Mouse (Mus musculus) right cerebral cortex, postnatal 25 days (tissue): ENCODE results near the gene Homer3.

Experiments
- DNase-seq: peaks from one replicate; pipeline ENCODE4 v3.0.0; 2022

The Homer3 gene

DNA sequence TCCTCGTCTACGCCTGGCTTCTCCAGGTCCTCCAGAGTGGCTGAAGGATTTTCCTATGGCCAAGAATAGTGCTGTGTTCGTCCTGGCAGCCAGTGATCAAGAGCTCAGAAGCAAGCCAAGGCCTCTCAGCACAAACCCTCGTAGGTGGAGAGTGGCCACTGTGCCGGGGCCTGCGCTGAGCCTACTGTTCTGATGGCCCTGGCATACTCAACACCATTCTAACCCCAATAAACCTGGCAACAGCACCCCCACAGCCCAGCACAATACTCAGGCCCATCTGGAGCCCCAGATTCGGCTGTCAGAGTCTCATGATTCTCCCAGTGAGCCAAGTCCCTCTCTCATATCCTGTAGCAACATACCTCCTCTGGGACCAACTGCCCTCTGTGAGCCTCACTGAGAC is 58.0 kb downstream of the Homer3 start:
- DNase-seq = no peak

DNA sequence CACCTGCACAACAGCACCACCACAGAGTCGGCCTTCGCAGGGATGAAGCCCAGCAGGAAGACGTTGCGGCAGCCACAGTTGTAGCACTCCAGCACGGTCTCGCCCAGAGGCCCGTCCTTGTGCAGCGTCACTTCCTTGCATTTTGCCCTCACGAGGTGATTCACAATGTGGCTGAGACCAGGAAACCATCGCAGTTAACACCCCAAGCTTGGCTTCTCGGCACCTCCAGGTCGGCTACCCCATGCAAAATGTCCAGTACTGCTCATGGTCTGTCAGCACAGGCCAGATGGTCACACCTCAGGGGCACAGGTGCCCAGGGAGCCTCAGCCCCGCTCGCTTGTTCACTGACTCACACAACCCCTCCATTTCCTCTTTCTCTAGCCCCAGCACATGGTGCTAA is 59.4 kb downstream of the Homer3 start:
- no peak for DNase-seq

DNA sequence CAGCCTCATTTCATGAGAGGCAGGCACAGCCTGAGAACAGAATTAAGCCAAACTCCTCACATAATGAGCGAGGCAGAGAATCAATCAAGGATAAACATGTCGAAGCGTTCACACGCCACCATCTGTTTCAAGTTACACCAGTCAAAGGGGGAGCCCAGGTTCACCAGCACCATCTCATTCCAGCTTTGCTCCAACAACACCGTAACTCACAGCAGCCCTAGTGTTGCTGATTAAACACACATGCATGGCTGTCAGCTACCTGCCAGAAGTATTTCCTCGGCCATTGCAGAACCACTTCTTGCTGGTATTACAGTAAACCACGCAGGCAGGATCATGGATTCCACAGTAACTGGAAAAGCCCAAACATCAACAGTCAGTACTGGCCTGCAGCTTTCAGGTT is 60.4 kb downstream of the Homer3 start:
- DNase-seq = no peak

DNA sequence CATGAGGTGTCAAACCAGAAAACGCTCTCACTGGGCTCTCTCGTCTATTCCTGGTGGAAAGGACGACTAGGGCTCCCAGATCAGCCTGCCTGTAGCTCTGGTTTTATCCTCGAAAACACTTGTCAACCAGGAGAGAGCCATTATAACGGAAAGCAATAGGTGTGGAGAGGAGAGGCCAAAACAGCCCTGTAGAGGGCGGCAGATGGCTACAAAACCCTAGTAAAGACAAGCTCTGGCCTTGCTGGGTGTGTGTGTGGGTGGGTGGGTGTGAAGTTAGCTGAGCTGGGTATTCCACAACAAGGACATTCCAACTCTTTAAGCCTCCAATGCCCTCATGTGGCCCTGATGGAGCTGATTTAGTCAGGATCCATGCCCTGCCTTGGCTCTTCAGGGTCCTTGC is 61.1 kb downstream of the Homer3 start:
- DNase-seq = no peak
